Mouse (Mus musculus): ENCODE results near the gene Cdc42ep1.

- no peak for TF ChIP-seq CTCF (IDR thresholded peaks at IDR 0.05; ENCODE audit: extremely low read depth, insufficient read depth, insufficient read length, insufficient replicate concordance)
- no peak for TF ChIP-seq POLR2A (IDR thresholded peaks at IDR 0.05; ENCODE audit: low read depth, low read length)
Measured at GRCm38 (mm10) chr15:78880432-78880831, 38.0 kb downstream of the Cdc42ep1 start.
